Mouse (Mus musculus): ENCODE measurements at regions not wholly inside any gene's neighbourhood (a gene's known extent, or its start where the extent isn't known, plus 50 kb on each side); places are given as distances from the start of the nearest gene placed in this dataset.

DNA sequence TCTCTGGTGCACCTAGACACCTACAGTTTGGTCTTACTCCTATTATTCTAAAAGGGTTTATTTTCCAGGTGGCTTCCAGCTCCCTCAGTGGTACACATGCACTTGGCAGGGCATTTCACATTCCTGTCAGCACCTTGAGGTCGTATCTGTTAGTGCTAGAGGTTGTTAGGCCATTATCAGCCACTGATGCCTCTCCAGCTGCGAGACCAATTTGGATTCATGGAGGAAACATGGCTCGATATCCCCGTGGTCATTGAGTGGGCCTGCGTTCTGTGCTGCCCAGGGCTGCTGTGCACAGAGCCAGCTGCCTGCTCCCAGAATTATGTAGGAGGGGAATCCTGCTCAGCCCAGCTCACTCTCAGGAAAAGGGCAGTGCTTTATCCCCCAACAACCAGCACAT, 60.1 kb upstream of the Irx1 start:
- no peak for DNase-seq (ENCODE audit: low spot score)

DNA sequence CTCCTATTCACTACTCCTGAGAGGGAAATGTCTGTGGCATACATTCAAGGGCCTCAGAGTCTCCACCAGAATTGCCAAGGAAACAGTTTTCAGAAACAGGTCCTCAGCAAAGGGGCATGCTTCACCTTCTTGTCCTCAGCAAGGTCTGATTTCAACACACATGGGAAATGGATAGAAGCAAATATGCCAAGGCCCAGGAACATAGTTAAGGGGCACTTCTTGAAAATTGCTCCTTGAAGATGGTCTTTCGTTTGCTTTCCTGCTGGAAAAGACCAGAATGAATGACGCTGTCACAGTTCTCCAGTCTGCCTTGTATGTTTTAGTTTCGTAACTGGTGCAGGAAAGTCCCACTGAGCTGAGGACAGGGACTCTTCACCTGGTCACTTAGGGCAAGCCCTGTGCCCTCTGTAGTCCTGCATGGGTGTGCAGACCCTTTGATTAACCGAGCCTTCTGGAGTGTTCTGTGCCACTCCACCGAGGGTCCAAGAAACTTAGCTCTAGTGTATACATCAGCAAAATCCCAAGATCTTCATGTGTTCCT, 80.5 kb upstream of the Irx1 start:
- DNase-seq (ENCODE audit: low spot score): no peak

DNA sequence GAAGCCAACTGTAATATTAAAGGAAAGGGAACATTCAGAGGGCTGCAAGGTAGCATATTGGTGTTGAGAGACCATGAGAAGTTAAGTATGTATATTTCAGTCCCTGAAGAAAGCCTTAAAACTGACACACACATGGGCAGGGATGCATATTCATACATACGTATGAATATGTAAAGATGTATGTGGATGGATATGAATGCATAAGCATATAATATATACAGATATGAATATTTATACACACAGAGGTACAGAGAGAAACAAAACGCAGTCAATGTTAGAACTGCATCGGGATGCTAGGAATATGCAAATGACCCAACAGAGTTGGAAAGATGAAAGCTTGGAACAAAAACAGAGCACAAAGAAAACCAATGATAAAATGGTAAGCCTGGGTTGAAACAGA, 92.9 kb upstream of the Irx1 start:
- DNase-seq (ENCODE audit: low spot score): no peak

DNA sequence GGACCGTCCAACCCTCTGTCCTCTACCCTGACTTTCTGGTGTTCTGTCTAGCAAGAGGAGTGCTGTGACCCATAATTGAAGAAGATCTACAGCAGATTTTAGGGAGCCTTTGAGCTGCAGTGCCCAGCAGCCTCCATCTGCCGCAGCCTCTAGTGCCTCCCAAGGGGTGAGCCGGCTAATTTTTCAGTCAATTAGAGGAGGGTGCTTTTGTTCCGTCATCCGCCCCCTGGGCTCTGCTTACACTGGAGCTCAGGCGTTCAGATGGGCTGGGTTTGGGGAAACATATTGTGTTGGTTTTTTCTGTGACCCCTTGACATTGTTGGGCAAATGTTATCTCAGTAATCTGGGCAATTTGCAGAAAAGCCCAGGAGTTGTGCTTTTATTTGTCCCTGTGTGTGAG, 98.1 kb upstream of the Irx1 start:
- no peak for DNase-seq (ENCODE audit: low spot score)

DNA sequence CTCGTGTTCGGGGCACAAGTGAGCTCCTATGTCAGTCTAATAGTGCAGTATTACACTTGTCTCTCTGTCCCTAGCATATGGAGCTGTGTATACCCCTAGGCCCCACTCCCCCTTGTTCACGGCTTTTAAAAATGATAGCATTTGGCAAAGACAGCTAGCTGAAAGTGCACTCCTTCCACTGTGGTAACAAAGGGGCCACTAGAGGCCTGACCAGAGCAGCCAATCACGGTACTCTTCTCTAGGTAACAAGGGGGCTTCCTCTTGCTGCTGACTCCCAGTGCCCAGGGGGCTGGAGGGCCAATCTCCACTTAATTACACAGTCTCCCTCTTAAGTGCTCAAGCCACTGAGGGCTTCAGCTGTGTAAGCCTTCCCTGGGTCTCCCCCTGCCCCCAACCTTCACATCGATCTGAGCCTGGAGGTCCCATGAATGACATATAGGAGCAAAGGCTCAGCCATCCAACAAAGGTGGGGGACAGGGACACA, 99.8 kb upstream of the Irx1 start:
- DNase-seq (ENCODE audit: low spot score): no peak

DNA sequence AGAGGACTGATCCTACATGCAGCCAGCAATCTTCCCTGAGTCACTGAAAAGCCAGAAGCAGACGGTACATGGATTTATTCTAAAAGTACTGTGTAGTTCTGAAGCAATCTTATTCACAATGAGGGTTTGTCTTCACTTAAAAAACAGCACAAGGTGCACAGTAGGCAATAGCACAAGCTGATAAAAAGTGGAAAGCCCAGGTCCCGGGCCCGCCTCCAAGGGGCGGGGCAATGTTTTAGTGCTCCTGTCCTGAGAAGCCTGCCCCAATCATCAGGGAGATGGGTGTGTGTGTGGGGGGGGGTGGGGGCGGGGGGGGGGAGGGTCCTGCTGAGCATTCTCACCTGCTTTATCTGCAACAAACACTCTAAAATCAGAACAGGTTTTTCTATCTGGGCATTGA, 133.1 kb upstream of the Irx1 start:
- DNase-seq (ENCODE audit: low spot score): no peak

DNA sequence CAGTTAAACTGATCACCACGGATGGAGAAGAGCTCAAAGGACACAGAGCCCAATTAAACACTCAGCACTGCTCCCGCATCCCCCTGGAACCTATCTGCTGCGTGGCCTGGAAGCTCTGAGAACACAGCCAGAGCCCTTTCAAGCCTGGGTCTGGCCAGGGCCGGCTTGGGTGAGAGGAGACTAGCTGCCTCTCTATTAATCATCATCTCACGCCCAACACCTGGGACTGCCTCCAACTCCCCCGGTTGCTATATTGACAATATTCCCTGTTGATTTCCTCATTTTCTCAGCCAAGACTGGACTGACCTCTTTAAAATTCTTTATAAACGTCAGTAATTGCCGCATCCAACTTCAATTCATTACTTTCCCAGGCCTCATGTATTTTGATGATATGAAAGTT, 133.7 kb upstream of the Irx1 start:
- no peak for DNase-seq (ENCODE audit: low spot score)

DNA sequence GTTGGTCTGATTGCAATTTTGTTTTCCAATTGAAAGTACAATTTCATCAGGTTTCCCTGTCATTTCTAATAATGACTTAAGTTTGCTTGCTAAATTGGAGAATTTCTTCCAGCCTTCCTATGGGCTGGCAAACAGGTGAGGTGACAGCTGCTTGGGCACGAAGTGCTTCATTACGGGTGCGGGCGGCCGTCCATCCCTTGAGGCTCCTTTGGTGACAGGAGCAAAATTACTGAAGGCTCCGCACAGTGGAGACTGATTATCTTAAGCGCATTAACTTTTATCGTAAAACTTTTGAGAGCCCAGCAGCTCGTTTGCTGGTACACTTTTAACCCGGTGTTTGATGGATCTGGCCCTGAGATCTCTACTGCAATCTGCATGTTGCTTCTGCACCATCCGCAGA, 134.3 kb upstream of the Irx1 start:
- DNase-seq (ENCODE audit: low spot score): no peak

DNA sequence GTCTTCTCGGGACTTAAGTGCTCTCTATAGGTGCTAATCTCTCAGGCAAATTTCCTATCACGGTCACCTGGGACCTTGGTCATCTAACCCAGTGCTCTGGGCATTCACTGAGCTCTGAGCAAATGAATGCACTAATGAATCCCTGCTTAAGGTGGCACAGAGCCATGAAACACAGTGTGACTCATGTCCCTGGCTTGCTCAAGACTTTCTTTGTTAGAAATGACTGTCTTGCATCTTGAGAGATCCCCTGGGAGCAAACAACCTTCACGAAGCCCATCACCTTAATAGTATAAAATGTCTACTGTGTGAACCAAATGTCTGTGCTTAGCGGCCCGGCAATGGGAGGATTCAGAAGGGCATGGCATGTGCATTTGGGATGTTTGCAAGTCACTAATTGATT, 137.2 kb upstream of the Irx1 start:
- no peak for DNase-seq (ENCODE audit: low spot score)

DNA sequence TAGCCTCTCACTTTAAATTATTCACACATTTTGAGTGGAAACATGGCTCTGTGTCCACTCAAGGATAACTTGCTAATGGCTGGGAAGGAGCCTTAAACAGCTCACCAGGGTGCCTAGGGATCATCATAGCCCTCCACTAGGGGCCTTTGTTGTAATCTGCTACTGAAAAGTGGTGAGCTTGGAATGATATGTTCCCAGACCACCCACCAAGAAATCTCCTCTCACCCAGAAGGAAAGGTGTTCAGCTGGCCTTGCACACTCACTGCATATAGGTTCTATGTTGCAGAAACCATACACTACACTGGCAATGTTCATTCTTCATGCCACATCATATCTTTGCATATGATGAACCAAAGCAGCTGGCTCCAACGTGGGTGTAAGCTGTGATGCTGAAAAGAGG, 145.1 kb upstream of the Irx1 start:
- no peak for DNase-seq (ENCODE audit: low spot score)

DNA sequence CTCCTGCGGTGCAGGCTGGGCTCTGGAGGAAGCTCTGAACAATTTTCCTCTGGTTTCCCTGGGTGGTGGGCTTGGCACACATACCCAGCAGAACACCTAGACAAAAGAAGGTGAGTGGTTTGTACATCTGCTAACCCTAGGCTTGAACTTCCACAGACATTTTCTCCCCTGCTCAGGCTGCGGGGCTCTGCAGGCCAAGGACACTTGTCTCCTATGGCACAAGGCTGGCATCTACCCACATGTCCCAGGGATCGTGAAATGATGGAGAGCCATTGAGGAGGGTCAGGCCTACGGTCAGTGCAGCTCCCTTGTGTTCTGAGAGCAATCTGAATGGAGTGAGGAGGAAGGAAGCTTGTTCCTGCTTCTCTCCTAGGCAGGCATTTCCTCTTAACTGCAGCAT, 150.4 kb upstream of the Irx1 start:
- no peak for DNase-seq (ENCODE audit: low spot score)

DNA sequence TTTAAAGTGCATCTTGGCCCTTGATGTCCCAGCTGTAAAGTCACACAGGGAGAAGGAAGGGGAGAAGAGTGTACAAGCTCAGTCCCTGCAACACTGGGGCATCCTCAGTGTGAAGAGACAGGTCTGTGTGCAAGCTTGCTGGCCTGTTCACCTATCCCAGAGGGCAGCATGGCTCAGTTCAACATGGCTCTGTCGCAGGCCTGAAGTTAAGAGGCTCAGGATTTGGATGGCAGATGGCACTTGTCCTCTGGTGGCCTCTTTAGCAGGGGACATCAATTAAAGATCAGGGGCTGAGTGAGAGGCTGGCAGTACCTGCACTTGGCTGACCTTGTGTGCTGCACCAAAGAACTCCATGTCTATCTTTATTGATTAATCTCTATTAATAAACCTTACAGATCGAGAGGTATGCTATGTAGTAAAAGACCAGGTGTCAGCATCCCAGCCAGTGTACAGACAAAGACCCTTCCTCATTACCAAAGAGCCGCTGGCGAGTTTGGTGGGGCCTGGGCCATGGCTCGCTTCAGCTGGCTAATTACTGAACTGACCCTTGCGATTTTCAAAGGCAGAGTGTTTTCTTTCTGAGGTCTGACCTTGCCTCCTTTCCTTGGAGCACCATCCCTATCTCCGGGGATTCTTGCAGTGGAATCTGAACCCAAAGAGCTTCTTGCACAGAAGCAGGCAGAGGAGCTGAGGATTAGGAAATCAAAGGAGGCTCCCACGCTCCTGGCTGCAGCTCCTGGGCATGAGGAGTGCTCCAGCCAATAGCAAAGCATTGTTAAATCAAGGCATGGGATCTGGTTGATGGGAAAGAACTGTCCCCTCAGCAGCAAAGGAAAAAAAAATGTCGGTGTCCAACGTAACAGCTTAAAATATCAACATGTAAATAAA, 151.5 kb upstream of the Irx1 start:
- no peak for DNase-seq (ENCODE audit: low spot score)

DNA sequence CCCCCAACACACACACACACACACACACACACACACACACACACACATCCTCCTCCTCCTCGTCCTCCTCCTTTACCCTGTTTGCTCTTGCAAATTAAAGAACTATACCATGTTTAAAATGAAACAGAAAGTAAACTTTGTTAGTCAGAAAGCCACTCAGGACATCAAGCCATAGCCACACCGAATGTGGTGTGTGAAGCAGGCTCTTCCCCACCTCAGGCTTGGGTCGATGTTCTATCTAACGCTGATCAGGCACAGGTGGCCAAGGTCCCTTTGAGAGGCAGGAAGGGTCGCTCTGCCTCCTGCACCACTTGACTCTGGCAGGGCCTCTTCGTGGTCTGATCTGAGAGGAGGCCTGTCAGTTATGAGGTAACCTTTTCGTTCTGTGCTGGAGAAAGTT, 156.9 kb upstream of the Irx1 start:
- no peak for DNase-seq (ENCODE audit: low spot score)

DNA sequence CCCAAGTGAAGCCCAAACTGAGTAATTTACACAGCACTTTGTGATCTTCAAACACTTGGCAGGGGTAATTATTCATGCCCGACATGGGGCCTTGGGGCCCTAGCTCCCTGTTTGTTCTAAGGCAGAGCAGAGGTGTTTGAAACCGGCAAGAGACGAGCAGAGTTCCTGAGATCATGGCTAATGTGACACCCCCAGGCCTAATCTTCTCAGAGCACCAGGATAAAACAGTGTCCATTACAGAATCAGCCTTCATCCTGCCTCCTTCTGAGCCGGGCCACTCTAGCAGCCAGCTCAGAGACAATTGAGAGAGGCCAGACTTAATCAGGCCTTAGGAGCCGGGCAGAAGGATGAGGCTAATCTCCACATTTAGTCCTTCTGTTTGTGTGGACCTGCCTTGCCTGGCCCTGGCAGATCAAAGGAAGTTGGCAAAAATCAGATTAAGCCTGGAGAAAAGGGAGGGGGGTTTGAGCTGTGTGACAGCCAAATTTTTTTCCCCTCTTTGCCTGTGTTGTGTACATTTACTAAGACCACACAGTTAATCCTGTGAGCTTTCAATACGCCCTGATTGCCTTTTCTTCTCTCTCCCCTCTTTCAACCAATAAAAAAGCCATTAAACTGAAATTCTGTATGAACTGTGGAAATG, 157.5 kb upstream of the Irx1 start:
- DNase-seq (ENCODE audit: low spot score): no peak

DNA sequence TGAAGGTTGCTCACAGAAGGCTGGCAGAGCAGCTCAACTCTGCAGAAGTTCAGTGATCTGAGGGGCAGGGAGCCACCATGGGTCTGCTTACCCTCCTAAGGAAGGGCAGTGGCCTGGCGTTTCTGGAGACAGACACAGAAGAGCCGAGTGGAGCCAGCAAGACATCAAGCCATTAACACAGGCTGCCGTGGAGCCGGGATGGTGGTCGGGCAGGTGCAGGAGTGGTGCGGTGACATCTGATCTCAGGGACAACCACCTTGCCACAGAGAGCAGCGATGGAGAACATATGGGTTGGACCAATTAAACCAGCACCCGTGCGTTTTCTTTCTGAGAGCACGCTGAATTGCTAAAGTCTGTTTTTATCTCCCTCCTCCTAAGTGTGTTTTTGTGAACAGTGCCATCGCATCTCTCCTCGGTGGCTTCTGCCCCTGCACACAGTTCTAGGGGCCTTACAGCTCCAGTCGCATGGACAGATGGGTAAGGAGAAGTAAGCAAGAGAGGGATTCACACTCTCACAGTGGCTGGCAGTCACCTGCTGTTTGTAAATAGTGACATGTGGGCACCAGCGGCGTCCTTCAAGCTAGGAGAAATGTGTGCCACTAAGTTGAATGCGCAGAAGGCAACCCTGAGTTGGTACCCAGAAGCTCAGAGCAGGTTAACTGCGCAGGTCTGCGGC, 158.2 kb upstream of the Irx1 start:
- DNase-seq (ENCODE audit: low spot score): no peak

DNA sequence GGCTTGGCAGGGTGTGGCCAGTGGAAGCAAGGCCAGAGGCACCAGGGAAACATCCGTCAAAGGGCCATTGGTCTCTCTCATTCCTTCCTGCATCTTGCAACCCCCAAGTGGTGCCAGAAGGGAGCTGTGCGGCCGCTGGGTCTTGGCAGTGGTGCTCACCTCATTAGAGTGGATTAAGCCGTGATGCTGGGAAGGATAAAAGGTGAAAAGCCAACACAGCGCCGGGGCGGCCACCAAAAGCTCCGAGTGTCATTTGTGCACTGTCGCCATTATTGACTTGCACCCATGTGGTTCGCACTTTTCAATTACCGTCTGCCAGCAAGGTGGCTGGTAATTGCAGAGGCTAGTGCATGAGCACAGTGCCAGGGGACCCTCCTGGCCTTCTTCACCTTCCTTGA, 158.7 kb upstream of the Irx1 start:
- DNase-seq (ENCODE audit: low spot score): no peak

DNA sequence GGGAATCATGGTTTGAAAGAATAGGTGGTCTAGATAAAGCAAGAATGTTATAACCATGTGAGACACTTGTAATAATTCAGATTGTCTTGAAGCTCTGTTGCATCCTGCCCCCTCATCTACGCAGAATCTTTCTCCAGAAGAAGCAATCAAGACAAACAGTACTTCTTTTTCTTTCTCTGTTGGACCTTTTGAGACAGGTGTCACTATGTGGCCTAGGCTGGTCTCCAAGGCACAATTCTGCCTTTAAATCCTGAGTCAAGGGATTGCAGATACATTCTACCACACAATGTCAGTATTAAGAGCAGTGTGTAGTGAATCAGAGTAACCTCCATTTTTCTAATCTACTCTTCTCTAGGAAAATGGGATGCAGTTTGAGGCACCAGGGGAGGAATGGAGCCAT, 164.8 kb upstream of the Irx1 start:
- no peak for DNase-seq (ENCODE audit: low spot score)

DNA sequence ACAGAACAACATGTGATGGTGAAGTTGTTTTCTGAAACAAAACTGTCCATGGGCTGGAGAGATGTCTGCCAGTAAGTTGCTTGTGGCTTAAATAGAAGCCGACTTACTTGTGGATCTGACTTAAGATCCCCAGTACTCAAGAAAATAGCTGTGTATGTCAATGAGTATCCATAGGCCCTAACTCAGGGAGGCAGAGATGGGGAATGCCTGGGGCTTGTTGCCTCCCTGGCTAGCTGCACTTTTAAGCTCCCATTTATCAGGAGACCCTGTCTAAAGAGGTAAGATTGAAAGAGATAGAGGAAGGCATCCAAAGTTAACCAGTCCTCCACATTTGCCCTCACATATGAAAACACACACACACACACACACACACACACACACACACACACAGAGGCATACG, 167.8 kb upstream of the Irx1 start:
- DNase-seq (ENCODE audit: low spot score): no peak

DNA sequence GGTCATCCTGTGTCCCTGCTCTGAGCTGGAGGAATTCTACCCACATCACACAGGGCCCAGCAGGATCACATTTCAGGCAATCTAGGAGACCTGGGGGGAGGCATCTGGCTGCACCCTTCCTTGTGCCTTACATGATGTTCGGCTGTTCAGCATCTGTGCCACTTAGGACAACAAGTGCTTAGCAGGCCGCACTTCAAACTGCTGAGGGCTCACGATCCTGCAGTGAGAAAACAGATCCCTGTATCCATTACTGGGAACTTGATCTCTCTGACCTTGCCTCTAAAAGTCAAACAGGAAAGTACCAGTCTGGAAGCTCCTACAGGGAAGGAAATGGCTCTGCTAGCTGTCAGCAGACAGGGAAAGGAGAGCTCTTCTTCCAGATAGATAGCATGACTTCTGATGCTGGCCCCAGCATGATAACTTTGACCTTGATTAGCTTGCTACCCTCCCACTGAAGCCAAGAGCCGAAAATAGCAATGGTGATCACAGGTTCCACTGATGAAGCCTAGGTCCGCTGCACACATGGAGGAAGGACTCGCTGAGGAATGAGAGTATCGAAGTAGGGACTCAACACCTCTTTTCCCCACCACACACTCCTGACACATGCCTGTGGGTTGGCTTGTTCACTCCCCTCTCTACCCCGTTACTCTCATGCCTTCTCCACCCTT, 170.7 kb upstream of the Irx1 start:
- DNase-seq (ENCODE audit: low spot score): no peak

DNA sequence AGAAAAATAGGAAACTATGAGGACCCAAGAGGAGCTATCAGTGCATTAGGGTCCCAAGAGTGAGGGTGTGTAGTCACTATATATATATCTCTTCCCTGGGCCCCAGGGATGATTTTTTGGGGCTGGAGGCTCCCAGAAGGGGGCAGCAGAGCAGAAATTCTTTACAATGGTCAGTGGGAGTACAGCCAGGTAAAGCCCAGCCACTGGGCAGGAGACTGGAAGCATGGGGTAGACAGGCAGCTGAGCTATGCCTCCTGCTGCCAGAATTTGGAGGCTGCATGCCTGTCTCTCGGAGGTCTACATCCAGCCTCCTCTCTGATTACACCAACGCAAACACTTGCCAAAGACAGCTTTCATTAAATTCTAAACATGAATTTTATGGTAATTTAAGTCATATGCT, 202.7 kb upstream of the Irx1 start:
- no peak for DNase-seq (ENCODE audit: low spot score)

DNA sequence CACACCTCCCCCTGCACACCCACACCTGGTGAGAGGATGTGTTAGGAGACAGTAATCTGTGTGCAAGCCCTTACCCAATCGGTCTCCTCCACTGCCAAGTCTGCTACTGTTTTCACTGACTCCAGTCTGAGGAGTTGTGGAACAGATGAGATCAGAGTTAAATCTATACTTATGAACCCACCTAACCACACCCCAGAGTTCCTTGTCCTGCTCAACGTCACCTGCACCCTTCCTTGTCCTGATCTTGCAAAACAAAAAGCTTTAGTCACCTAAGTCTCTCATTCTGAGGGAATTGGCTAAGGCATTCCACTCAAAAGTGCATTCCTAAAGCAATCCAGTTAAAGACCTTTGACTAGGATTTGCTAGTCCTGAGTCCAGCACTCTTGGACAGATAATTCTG, 203.9 kb upstream of the Irx1 start:
- DNase-seq (ENCODE audit: low spot score): no peak

DNA sequence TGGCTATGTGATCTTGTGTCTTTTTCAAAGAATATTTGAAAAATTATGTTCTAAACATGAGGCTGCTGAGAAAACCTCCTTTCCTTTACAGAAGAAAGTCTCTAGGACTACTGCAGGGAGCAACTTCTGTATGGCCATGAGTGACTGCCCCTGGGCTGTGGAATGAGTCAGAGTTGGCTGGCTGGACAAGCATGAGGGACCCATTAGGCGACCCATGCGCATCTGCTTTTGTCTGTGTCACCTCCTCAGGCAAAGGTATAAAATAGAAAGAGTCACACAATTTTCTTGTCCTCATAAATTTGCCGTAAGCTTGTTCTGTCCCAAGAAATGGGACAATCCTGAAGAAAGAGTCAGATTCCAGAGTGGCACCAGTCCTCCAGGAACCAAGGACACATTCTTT, 220.1 kb upstream of the Irx1 start:
- no peak for DNase-seq (ENCODE audit: low spot score)

Data from ovary, postnatal 14 days (tissue).